Mouse (Mus musculus) heart, adult 2 months (tissue): Measurements from ENCODE around the gene Fam160b1. TPM values are rescaled to one million over a fixed set of nuclear protein-coding genes. Genes with fewer than 3 reads are reported as not detected.

ENCODE experiments used
- DNase-seq, 2 experiments: peaks; one replicate each; pipeline ENCODE4 v3.0.0; 2021
- H3K27ac ChIP-seq: fragments of 200-600 bp; 2 replicates; pipeline ENCODE4 v1.8.1; 2022
- H3K27me3 ChIP-seq: fragments of 200-500 bp; 2 replicates; pipeline ENCODE4 v1.6.1; 2012; ENCODE audit warnings: mild to moderate bottlenecking, low read length, inconsistent platforms, mixed read lengths; ENCODE audit not compliant: control insufficient read depth, insufficient read depth
- H3K36me3 ChIP-seq: fragments of 200-500 bp; 2 replicates; pipeline ENCODE4 v1.6.1; 2012; ENCODE audit warnings: low read length, inconsistent platforms; ENCODE audit not compliant: control insufficient read depth, insufficient read depth
- H3K4me1 ChIP-seq: fragments of 200-500 bp; 2 replicates; pipeline ENCODE4 v1.6.1; 2011; ENCODE audit warnings: low read length; ENCODE audit not compliant: control insufficient read depth, insufficient read depth
- H3K4me3 ChIP-seq: fragments of 200-600 bp; 2 replicates; pipeline ENCODE4 v1.8.1; 2022
- H3K79me2 ChIP-seq: fragments of 200-500 bp; replicated peaks from 2 replicates; pipeline ENCODE4 v1.6.1; 2012; ENCODE audit warnings: mild to moderate bottlenecking, inconsistent platforms, low read length, moderate library complexity, mixed read lengths; ENCODE audit not compliant: control insufficient read depth, insufficient read depth
- H3K9ac ChIP-seq: fragments of 200-500 bp; 2 replicates; pipeline ENCODE4 v1.6.1; 2012; ENCODE audit warnings: low read depth, mild to moderate bottlenecking, control low read depth, inconsistent platforms, low read length, mixed read lengths
- CTCF ChIP-seq: fragments of 200-600 bp; IDR thresholded peaks from 2 replicates; pipeline ENCODE4 v1.8.1; 2022; ENCODE audit warnings: antibody characterized with exemption, mild to moderate bottlenecking, moderate library complexity
- EP300 ChIP-seq: fragments of 200-500 bp; IDR thresholded peaks from 2 replicates; pipeline ENCODE4 v1.6.1; 2011; ENCODE audit warnings: low read depth, low read length, control low read depth; ENCODE audit not compliant: insufficient read depth
- POLR2A ChIP-seq: fragments of 200-500 bp; IDR thresholded peaks from 2 replicates; pipeline ENCODE4 v1.6.1; 2011; ENCODE audit warnings: mild to moderate bottlenecking, low read depth, low read length, control low read depth; ENCODE audit not compliant: insufficient read depth
- WGBS: fragments of 180-500 bp; shearing (Covaris S2); methylation state at CpG from one replicate; pipeline ENCODE4 v1.1.7; 2018; 5-methylcytosine and 5-hydroxymethylcytosine counted together
- intact Hi-C: fragments of 180-260 bp; cut with DNase I; formaldehyde crosslinking; loops from one replicate; pipeline ENCODE4 v1.15.1; 2025
- polyA plus RNA-seq: library from polyadenylated mRNA; depleted of rRNA; stranded (reverse); fragments of >200 nt; gene quantifications from 2 replicates; pipeline ENCODE4 v1.2.3, GENCODE M21; 2012
- total RNA-seq, 2 experiments: library from RNA; stranded (reverse); gene quantifications; 2 replicates each; pipeline ENCODE4 v1.2.3; 2021

The Fam160b1 gene
- total and polyA plus RNA-seq, 3 experiments = 6.7 to 11.1 (median 10.6) TPM

- H3K4me3 ChIP-seq = no peak overlapping the region
- DNase-seq = no peak
- intact Hi-C loops = no loop called here
- TF ChIP-seq POLR2A = no peak
- TF ChIP-seq CTCF = no peak
- no peak for TF ChIP-seq EP300
- no peaks in the 10 kb centered on the region for H3K36me3 ChIP-seq
- no peaks in the 10 kb centered on the region for H3K27me3 ChIP-seq
- 94% methylated on average over 15 of the region's 15 CpGs for WGBS
- H3K79me2 ChIP-seq = no peaks in the 10 kb centered on the region
- H3K9ac ChIP-seq = no peak overlapping the region
- no peak overlapping the region for H3K27ac ChIP-seq
- no peaks in the 10 kb centered on the region for H3K4me1 ChIP-seq
These were observed 64.8 kb downstream of the Fam160b1 start for GRCm38 (mm10) chr19:57425296-57425695.

GRCm38 (mm10) chr19:57426841-57427240 is 66.4 kb downstream of the Fam160b1 start:
- Histone ChIP-seq H3K4me1 (no peaks in the 10 kb centered on the region), H3K27me3 (no peaks in the 10 kb centered on the region), H3K9ac (no peak overlapping the region), H3K79me2 (no peaks in the 10 kb centered on the region), H3K36me3 (no peaks in the 10 kb centered on the region), H3K27ac (no peak overlapping the region), H3K4me3 (no peak overlapping the region)
- WGBS = 92% methylated on average over 8 of the region's 8 CpGs
- no peak for TF ChIP-seq EP300
- TF ChIP-seq CTCF = no peak
- TF ChIP-seq POLR2A = no peak
- intact Hi-C loops = no loop called here
- no peak for DNase-seq

- H3K4me3 ChIP-seq = no peak overlapping the region
- TF ChIP-seq EP300 = no peak
- TF ChIP-seq POLR2A = no peak
- TF ChIP-seq CTCF = no peak
- WGBS = 75% methylated on average over 14 of the region's 14 CpGs
- no peaks in the 10 kb centered on the region for H3K27me3 ChIP-seq
- H3K36me3 ChIP-seq = no peaks in the 10 kb centered on the region
- no peaks in the 10 kb centered on the region for H3K4me1 ChIP-seq
- H3K27ac ChIP-seq = no peak overlapping the region
- DNase-seq = no peak
- no peaks in the 10 kb centered on the region for H3K79me2 ChIP-seq
- no peak overlapping the region for H3K9ac ChIP-seq
- intact Hi-C loops = no loop called here
These were observed 67.4 kb downstream of the Fam160b1 start for GRCm38 (mm10) chr19:57427756-57428438.

- no peak for DNase-seq
- Histone ChIP-seq H3K79me2 (no peaks in the 10 kb centered on the region), H3K36me3 (no peaks in the 10 kb centered on the region), H3K27ac (no peak overlapping the region), H3K27me3 (no peaks in the 10 kb centered on the region), H3K4me3 (no peak overlapping the region), H3K4me1 (no peaks in the 10 kb centered on the region), H3K9ac (no peak overlapping the region)
- TF ChIP-seq EP300 = no peak
- no peak for TF ChIP-seq CTCF
- no peak for TF ChIP-seq POLR2A
- 83% methylated on average over 3 of the region's 3 CpGs for WGBS
- intact Hi-C loops = no loop called here
These were observed 68.2 kb downstream of the Fam160b1 start for GRCm38 (mm10) chr19:57428641-57429040.

GRCm38 (mm10) chr19:57429926-57430325 is 69.4 kb downstream of the Fam160b1 start:
- 65% methylated on average over 6 of the region's 6 CpGs for WGBS
- Histone ChIP-seq H3K79me2 (no peaks in the 10 kb centered on the region), H3K27me3 (no peaks in the 10 kb centered on the region), H3K4me3 (no peak overlapping the region), H3K4me1 (no peaks in the 10 kb centered on the region), H3K27ac (no peak overlapping the region), H3K36me3 (no peaks in the 10 kb centered on the region), H3K9ac (no peak overlapping the region)
- TF ChIP-seq POLR2A (no peak), EP300 (no peak)
- no peak for DNase-seq
- intact Hi-C loops = no loop called here

DNA sequence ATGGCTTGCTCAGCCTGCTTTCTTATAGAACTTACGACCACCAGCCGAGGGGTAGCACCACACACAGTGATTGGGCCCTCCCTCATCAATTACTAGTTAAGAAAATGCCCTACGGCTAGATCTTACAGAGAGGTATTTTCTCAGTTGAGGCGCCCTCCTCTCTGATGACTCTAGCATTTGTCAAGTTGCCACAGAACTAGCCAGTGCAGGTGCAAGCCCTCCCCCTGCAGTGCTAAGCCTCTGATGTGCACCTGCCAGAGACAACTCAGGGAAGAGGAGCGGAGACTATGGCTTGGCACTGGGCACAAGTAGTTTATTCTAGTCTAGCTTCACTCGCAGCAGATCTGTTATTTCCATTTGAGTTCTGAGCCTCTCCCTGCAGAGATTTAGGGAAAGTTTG is 71.0 kb downstream of the Fam160b1 start:
- no peak for TF ChIP-seq POLR2A
- no peak for TF ChIP-seq CTCF
- H3K9ac ChIP-seq = no peak overlapping the region
- H3K79me2 ChIP-seq = no peaks in the 10 kb centered on the region
- no peaks in the 10 kb centered on the region for H3K27me3 ChIP-seq
- H3K4me1 ChIP-seq = no peaks in the 10 kb centered on the region
- WGBS = 69% methylated on average over 6 of the region's 6 CpGs
- H3K36me3 ChIP-seq = no peaks in the 10 kb centered on the region
- no peak overlapping the region for H3K27ac ChIP-seq
- intact Hi-C loops = no loop called here
- no peak for DNase-seq
- no peak overlapping the region for H3K4me3 ChIP-seq
